Mouse (Mus musculus) small intestine, adult 2 months (tissue): ENCODE data around the gene Fig4. TPM values are rescaled to one million over a fixed set of nuclear protein-coding genes. Genes with fewer than 3 reads are reported as not detected.

Source experiments
- H3K27ac ChIP-seq: fragments of 200-500 bp; 2 replicates; pipeline ENCODE4 v1.5.1; 2012; ENCODE audit warnings: low read depth, low read length, control low read depth, inconsistent platforms; ENCODE audit not compliant: insufficient read depth
- H3K27me3 ChIP-seq: fragments of 200-500 bp; 2 replicates; pipeline ENCODE4 v1.6.1; 2012; ENCODE audit warnings: mild to moderate bottlenecking, moderate library complexity, low read length, inconsistent platforms; ENCODE audit not compliant: control insufficient read depth, insufficient read depth
- H3K36me3 ChIP-seq: fragments of 200-500 bp; 2 replicates; pipeline ENCODE4 v1.6.1; 2012; ENCODE audit warnings: mild to moderate bottlenecking, low read length, control low read depth, inconsistent platforms; ENCODE audit not compliant: control insufficient read depth, insufficient read depth
- H3K4me1 ChIP-seq: fragments of 200-500 bp; 2 replicates; pipeline ENCODE4 v1.6.1; 2012; ENCODE audit warnings: low read length, inconsistent platforms, mixed read lengths; ENCODE audit not compliant: control insufficient read depth, insufficient read depth, insufficient read length
- H3K4me3 ChIP-seq: fragments of 200-500 bp; 2 replicates; pipeline ENCODE4 v1.5.1; 2012; ENCODE audit warnings: low read depth, mild to moderate bottlenecking, control low read depth, inconsistent platforms, low read length, moderate library complexity
- CTCF ChIP-seq: fragments of 200-500 bp; IDR thresholded peaks from 2 replicates; pipeline ENCODE4 v1.5.1; 2012; ENCODE audit warnings: low read depth, mild to moderate bottlenecking, control low read depth, inconsistent platforms, low read length, moderate library complexity, mixed read lengths; ENCODE audit not compliant: insufficient replicate concordance, insufficient read length; ENCODE audit errors: extremely low read depth
- POLR2A ChIP-seq: fragments of 200-500 bp; IDR thresholded peaks from 2 replicates; pipeline ENCODE4 v1.6.1; 2012; ENCODE audit warnings: low read depth, mild to moderate bottlenecking, control low read depth, inconsistent platforms, low read length, moderate library complexity
- WGBS: fragments of 180-500 bp; shearing (Covaris S2); methylation state at CpG from one replicate; pipeline ENCODE4 v1.1.7; 2018; 5-methylcytosine and 5-hydroxymethylcytosine counted together
- polyA plus RNA-seq: library from polyadenylated mRNA; depleted of rRNA; stranded (reverse); fragments of >200 nt; gene quantifications from 2 replicates; pipeline ENCODE4 v1.2.3, GENCODE M21; 2012

The Fig4 gene
- polyA plus RNA-seq, 1 experiment: 7.6 TPM

- Histone ChIP-seq H3K27me3 (no peaks in the 10 kb centered on the region), H3K36me3 (peaks cover 13% of the 10 kb centered on the region), H3K27ac (no peak overlapping the region), H3K4me1 (no peaks in the 10 kb centered on the region), H3K4me3 (no peak overlapping the region)
- 91% methylated on average over 2 of the region's 2 CpGs for WGBS
- TF ChIP-seq CTCF (no peak), POLR2A (no peak)
Measured at GRCm38 (mm10) chr10:41235159-41235558, 67.9 kb downstream of the Fig4 start.

GRCm38 (mm10) chr10:41234552-41234951 is 68.5 kb downstream of the Fig4 start:
- 78% methylated on average over 9 of the region's 9 CpGs for WGBS
- no peak overlapping the region for H3K4me3 ChIP-seq
- no peaks in the 10 kb centered on the region for H3K27me3 ChIP-seq
- TF ChIP-seq POLR2A (no peak), CTCF (no peak)
- no peaks in the 10 kb centered on the region for H3K4me1 ChIP-seq
- H3K27ac ChIP-seq: no peak overlapping the region
- H3K36me3 ChIP-seq: peaks cover 10% of the 10 kb centered on the region

- Histone ChIP-seq H3K36me3 (peaks cover 5% of the 10 kb centered on the region), H3K4me3 (no peak overlapping the region), H3K27me3 (no peaks in the 10 kb centered on the region), H3K4me1 (no peaks in the 10 kb centered on the region), H3K27ac (no peak overlapping the region)
- TF ChIP-seq POLR2A (no peak), CTCF (no peak)
- WGBS: 74% methylated on average over 6 of the region's 6 CpGs
Measured at GRCm38 (mm10) chr10:41233140-41233539, 69.9 kb downstream of the Fig4 start.

GRCm38 (mm10) chr10:41231163-41231835 is 71.8 kb downstream of the Fig4 start:
- no peak overlapping the region for H3K4me3 ChIP-seq
- no peak for TF ChIP-seq POLR2A
- TF ChIP-seq CTCF: no peak
- H3K27ac ChIP-seq: no peak overlapping the region
- 87% methylated on average over 6 of the region's 6 CpGs for WGBS
- no peaks in the 10 kb centered on the region for H3K4me1 ChIP-seq
- H3K27me3 ChIP-seq: no peaks in the 10 kb centered on the region
- peaks cover 16% of the 10 kb centered on the region for H3K36me3 ChIP-seq

GRCm38 (mm10) chr10:41227626-41228025 is 75.4 kb downstream of the Fig4 start:
- TF ChIP-seq CTCF: no peak
- no peak for TF ChIP-seq POLR2A
- Histone ChIP-seq H3K27me3 (no peaks in the 10 kb centered on the region), H3K4me1 (no peaks in the 10 kb centered on the region), H3K36me3 (peaks cover 15% of the 10 kb centered on the region), H3K27ac (no peak overlapping the region), H3K4me3 (no peak overlapping the region)
- WGBS: 97% methylated on average over 7 of the region's 7 CpGs

- no peaks in the 10 kb centered on the region for H3K4me1 ChIP-seq
- H3K36me3 ChIP-seq: peaks cover 14% of the 10 kb centered on the region
- no peak overlapping the region for H3K27ac ChIP-seq
- WGBS: 82% methylated on average over 4 of the region's 4 CpGs
- H3K4me3 ChIP-seq: no peak overlapping the region
- TF ChIP-seq CTCF (no peak), POLR2A (no peak)
- H3K27me3 ChIP-seq: no peaks in the 10 kb centered on the region
Measured at GRCm38 (mm10) chr10:41223499-41223898, 79.6 kb downstream of the Fig4 start.

- TF ChIP-seq CTCF: no peak
- TF ChIP-seq POLR2A: no peak
- H3K27me3 ChIP-seq: no peaks in the 10 kb centered on the region
- H3K27ac ChIP-seq: no peak overlapping the region
- H3K4me3 ChIP-seq: no peak overlapping the region
- H3K4me1 ChIP-seq: no peaks in the 10 kb centered on the region
- H3K36me3 ChIP-seq: peaks cover 8% of the 10 kb centered on the region; the same call in 1 of the 2 replicates
- WGBS: 80% methylated on average over 4 of the region's 4 CpGs
Measured at GRCm38 (mm10) chr10:41221204-41221603, 81.9 kb downstream of the Fig4 start.
